Mouse (Mus musculus) urinary bladder, postnatal 14 days (tissue): ENCODE results near the gene Pik3r3.
"Not testable (repeated sequence)": the region's sequence is repeated elsewhere in the genome, so short reads cannot be mapped to it uniquely, and the experiment has no call there.

Source experiments
- DNase-seq: peaks from one replicate; pipeline ENCODE4 v3.0.0; 2021; ENCODE audit warnings: low spot score

Gene Pik3r3

DNA sequence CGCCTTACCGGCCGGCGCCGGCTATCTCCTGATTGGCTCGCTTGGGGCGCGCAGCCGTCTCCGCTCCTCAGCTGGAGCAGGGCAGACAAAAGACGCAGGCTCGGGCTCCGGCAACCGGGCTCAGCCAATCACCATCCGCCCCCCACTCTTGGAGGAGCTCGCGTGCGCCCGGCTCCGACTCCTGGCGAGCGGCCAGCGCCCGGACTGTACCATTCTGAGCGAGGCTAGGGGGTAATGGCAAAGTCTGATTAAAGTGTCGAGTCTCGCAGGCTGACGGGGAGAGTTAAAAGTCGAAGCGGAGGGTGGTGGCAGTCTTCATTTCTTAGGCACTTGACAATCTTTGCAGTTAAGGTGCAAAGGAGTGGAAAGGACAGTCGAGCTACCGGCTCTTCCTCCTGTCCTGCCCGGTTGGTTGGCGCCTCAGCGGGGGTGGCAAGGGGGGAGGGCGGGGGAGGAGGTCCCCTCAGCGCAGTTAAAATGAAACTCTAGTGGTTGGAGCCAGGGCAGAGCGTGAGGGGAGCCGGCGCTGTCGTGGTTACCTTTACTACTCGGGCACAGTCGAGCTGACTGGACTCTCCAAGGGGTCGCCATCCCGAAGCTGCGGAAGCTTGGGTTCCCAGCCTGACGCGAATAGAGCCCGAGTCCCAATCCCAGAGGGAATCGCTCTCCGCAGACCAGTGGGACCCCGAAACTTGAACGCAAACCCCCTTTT is at the start of gene Pik3r3:
TSS of gene Pik3r3 (plus strand) at position 479 of the 712 bp plus-strand sequence.
- peak; percentile 98 for DNase-seq

DNA sequence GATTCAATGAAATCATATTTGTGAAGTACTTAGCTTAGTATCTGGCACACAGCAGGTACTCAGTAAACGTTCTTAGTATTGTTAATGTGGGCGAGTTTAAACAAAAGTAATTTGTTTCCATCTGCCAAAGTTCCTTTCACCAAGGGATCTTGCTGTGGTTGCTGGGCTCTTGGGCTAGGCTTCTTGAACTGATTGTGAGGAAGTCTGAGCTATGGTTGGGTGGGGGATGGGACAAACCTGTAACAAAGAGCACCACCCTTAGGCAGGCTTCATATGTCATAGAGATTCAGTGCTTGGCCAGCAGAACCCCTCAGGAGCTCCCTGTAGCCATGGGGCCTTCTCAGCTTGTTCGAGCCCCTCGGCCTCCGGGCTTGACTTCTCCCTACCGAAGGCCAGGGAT is 48.3 kb upstream of the Pik3r3 start, which contains the start of the genes 1700042G07Rik and Gm49337:
TSS of gene 1700042G07Rik (plus strand) at position 301 of the 400 bp plus-strand sequence.
TSS of gene Gm49337 (plus strand) at position 313 of the 400 bp plus-strand sequence.
- no peak for DNase-seq

DNA sequence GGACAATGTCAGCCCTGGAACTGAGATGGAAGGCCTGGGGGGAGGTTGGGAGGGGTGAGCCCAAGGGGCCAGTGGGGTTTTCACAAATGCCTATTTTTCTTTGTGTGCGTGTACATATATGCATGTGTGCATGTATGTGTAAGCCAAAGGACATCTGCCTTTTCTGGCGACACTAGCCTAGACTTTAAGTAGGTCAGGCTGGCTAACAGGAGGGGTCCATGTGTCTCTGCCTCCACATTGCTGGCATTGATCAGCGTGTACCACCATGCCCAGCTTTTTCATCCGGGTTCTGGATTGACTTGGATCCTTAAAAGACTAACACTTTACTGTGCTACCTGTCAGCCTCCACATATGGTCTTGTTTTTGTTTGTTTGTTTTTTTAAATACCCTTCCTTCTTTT is 47.7 kb upstream of the Pik3r3 start:
- no peak for DNase-seq

DNA sequence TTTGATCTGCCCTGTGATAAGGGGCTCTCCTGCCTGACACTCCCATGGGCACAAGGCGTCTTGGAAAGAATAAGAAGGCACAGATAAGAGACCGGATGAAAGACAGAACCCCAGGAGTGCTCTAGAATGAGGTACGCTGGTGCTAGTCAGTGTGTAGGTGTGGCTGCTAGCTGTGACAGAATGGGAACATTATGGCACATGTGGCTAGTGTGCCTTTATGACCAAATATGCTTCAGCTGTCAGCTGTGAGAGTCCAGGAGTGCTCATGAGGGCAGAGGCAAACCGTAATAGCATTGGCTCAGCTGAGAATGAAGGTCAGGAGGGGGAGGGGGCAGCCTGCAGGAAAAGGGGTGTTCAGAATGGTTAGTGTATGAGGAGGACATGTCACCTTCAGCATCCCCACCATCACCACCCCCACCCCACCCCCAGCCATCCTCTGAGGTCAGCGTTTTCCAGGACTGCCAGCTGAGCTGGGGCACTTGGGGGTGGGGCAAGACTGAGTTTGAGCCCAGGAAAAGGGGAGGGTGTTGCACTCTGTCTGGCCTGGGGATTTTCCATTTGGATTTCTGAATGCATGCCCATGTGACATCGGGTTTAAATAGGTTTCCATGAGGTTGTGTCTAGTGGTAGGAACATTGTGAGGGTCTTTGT is 46.8 kb upstream of the Pik3r3 start:
- DNase-seq = no peak

DNA sequence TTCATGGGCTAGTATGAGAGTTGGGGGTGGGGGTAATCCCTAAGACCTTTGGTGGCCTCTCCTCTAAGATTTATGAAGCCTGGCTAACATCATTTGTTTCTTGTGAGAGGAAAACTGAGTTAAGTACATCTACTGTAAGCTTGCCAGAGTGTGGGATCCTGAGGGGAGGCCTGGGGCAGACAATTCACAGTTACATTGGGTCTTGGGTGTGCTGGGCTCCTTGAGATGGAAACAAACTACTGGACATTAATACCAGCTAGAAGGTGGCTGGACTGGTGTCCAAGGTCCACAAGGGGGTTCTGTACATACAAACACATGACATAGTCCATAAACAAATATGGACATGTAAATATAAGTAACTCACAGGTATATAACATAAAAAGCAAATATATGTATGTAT is 46.3 kb upstream of the Pik3r3 start:
- DNase-seq = no peak

DNA sequence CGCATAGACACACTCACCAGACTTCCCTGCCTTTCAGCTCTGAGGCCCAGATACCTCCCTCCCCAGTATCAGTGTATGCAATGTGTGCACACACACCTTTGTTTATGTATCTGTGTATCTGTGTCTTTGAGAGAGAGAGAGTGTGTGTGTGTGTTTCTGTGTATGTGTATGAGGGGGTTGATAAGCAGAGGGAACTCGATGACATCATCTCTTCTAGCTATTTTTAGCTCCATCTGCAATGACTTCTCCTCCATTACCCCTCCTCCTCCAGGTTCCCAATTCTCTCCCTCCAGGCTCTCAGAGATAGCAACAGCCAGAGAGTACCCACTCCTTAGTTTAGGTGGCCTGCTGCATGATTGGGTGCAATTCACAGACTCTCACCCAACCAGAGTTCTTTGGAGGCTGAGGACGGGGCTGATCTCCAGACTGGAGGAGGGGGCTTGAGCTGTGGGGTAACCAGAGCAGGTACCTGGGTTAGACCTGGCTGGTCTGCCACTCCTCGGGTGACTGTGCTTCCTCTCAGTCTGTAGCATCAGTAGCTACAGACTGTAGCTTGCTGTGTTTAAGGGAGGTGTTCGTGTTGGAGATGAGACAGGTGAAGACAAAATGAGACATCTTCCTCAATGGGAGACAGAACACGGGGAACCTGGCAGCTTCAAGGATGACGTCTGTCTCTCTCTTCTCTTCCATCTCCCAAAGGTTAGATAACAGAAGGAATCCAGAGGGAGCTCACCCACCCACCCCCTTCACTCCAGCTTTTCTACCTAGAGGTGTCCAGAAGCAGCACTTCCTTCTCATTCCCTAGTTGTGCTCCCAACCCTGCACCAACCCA is 45.5 kb upstream of the Pik3r3 start:
- DNase-seq = no peak

DNA sequence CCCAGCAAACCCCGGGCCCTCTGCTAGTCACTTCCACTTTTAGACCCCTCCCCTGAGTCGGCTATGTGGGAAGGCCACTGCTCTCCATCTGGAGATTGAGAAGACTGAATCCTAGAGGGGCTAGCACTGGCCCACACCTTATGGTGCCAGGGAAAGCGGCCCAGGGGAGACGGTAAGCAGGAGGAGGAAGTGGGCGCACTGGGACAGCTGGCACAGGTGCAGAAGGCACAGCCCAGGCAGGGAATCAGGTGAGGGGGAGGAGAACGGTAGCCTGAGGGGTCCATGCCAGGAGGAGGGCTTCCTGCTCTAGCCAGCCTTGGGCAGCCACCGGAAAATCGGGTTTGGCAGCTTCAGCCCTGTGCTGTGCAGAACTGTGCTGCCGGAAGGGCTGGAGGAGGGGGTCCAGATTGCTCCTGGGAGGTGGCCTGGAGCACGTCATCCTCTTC is 44.9 kb upstream of the Pik3r3 start:
- peak; percentile 93 for DNase-seq

DNA sequence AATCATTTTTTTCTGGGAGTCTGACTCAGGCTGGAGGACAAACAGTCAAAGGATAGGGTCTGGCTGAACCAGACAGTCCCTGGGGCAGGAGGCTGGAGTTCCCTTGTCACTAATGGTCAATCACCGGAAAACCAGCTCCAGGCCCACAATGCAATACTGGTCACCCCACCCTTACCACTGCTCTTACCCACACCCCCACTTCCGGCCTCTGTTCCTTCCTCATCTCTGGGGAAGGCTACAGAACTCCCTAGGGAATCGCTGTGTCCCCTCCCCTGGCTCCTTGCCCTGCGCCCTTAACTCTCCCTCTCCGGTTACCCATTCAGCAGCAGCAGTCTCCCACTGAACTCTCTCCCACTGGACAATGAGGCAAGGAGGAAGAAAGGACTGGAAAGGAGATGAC is 44.3 kb upstream of the Pik3r3 start:
- peak; percentile 49 for DNase-seq

DNA sequence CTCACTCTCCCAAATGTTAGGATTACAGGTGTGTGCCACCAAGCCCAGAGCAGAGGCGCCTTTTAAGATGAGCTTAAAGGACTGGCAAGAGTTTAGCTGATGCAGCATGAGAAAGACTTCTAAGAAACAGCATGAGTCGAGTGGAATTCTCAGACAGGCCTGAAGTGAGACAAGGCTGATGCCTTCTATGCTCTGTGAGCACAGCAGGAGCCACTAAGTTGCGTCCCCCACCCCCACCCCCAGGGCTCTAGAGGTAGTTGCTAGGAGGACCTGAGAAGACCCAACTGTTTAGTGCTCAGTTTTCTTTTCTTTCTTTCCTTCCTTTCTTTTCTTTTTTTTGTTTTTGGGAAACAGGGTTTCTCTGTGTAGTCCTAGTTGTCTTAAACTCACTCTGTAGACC is 39.3 kb upstream of the Pik3r3 start:
- DNase-seq = no peak

DNA sequence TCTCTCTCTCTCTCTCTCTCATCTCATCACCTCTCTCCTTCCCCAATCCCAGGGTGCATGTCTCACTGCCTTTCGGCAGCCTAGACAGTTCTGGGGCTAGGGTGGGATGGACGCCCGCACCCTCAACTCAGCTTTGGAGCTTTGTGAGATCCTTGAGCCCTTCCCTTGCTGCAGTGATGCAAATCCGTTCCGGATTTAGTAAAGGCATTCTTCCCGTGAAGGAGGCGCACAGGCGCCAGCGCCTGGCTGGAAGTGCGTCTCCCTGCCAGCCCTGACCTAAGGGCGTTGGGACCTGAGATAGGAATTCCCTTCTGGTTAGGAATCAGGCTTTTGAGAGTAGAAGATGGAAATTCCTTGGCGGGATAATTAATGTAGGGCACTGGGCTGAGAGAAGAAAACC is 38.7 kb upstream of the Pik3r3 start:
- DNase-seq = no peak

DNA sequence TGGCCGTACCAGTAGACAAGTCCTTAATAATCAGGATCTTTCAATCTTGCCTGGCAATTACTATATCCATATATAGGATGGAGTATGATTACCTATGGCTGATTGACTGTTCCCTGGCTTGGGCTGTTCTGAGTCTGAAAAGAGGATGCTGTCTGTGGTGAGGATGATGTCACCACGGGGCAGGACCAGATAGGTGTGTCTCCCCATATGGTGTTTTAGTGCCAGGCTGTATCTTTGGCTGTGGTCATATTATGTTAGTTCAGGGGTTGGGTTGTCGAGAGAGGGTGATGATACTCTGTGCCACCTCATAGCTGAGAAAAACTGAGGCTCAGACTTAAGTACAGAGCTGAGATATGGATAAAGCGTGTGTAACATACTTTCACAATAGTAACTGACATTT is 36.3 kb upstream of the Pik3r3 start:
- DNase-seq = no peak

DNA sequence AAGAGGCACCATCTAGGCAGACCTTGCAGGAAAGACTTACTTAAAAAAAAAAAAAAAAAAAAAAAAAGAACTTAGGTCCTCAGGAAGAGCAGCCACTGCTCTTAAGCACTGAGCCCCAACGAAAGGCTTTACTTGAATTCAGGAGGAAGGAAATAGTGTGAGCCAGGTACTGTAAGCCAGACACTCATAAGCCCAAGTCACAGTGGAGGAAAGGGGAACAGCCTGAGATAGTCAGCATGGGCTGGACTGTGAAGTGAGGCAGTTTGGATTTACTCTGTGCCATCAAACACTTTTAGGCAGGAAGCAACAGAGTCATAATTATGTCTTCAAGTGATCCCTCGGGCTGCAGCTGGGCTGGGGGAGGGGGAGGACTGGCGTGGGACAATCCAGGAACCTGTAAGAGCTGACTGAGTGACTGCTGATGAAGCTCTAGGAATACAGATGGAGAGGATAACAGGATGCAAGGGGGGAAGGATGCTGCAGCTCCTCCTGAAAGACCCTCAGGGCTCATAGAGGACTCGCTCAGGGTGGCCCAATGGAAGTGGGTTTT is 29.1 kb upstream of the Pik3r3 start:
- DNase-seq = no peak

DNA sequence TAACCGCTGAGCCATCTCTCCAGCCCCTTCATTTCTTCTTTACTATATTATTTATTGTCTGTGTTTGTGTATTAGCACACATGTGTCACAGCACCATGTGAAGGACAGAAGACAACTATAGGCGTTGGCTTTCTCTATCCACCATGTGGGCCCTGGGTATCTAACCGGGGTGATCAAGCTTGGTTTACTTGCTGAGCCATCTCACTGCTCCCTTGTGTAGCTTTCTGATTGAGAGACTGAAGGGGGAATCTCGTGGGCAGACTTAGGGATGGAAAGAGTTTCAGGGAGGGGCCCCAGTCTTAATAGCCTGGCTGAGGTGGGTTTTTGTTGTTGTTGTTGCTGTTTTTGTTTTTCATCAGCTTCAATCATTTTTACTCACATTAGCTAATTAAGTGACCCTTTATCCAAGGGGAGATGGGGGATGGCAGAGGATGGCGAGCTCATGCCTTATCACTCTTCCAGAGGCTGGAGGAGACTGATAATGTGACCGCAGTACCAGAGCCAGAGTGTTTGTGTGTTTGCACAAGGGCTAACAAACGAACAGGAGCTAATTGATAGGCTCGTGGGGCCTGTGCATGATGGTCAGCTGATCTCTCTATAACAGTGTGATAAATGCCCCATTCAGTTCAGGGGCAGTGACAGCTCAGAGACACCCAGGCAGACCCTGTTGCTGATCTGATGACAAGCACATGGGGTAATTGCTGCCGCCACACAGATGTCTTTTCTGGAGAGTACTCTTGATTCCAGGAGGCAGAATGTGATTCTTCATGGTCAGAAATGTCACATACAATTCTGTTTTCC is 27.6 kb upstream of the Pik3r3 start:
- DNase-seq = no peak

DNA sequence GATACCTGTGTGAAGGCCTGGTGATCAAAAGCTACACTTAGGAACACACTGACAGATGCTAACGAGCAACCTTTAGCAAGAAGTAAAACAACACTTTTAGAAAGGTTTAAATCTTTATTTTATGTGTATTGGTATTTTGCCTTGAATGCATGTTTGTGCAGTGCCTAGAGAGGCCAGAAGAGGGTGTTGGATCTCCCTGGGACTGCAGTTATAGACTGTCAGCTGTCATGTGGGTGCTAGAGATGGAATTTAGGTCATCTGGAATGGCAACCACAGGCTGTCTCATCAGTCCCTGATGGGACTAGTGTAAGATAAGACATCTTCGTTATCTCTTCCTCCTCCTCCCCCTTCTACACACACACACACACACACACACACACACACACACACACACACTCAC is 23.0 kb upstream of the Pik3r3 start:
- DNase-seq = no peak

DNA sequence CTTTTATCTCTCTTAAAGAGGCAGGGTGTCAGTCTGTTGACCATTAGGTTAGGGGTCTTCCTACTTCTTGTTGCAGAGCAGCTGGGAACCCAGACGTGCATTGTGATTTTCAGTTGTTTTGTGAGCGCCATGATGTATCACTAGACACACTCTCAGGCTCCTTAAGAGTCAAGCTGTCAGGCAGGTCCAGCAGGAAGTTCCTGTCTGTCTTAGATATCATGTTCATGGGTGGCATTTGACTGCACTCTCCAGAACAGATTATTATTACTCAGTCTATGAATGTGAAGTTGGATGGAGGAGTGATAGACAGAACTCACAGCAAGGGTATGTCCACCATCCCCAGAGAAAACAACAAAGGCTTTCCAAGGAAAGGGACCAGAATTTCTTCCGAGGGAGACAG is 17.0 kb upstream of the Pik3r3 start:
- peak; percentile 68 for DNase-seq

DNA sequence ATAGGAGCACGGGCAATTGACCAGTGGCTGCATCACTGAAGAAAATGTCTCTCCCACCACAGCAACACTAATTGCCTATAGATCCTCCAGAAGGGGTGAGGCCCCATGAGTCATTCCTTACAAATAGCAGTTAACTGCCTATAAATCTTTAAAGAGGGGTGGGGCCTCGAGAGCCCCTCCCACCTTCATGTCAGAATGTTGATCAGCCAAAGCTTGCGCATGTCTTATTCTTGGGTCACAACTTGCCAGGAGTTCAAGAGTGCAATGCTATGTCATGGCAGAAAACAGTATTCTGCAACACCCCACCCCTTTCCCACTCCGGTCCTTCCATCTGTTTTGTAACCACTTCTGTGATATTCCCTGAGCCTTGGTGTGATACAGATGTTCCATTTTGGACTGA is 14.9 kb upstream of the Pik3r3 start:
- peak; percentile 5 for DNase-seq

DNA sequence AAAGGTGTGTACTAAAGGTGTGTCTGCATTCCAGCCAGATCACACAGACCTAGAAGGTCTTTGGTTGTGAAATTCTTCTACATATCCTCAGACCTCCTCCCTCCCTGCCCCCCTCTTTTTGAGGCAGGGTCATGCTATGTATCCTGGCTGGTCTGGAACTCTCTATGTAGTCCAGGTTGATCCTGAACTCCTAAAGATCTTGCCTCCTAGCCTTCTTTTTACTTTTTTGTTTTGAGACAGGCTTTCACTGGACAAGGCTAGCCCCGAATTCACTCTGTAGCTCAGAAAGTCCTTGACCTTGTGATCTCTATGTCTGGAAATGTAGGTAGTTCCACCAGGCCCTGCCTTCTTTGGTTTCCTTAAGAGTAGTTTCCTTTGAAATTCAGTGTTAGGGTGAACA is 12.5 kb upstream of the Pik3r3 start:
- DNase-seq = no peak

DNA sequence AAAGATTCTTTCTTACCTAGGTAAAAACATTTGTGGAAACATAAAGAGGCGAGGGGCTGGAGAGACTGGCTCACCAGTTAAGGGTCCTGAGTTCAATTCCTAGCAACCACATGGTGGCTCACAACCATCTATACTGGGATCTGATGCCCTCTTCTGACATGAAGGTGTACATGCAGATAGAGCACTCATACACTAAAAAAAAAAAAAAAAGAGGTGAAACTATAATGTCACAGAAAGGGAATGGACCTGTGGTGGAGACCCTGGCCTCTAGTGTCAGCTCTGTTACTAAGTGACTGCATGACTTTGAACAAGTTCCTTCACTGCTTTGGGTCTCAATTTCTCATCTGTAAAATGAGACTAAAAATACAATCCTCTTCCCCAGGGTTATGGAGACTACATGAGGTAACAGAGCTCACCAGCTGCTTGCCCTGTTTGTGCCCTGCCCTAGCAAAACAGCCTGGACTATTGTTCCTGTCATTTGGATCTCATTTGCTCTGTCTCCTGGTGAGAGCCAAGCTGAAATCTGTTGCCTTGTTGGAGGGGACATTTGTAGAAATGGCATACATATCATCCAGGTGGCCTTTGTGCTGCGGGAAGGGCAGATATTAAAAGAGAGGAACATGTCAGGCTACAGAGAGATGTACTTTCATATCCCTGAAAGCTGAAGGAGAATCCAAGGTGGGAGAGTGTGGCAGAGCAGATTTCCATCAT is 5.4 kb upstream of the Pik3r3 start:
- no peak for DNase-seq

DNA sequence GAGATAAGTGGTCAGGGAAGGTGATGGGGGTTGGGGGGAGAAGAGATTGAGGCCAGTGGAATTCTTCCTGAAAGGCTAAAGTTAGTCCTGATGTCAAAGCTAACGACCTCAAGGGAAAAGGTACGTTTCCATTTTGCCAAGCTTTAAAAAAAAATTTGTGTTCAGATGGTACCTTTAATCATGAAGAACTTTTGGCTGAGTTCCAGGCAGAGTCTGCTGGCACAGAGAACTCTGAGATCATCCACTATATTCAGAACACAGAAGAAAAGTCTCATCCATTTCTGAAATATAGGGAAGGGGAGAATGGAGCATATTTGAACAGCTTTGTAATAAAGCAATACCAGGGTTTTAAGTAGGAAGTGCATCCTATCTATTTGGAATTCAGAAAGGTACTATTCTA is 4.4 kb upstream of the Pik3r3 start:
- DNase-seq = no peak

DNA sequence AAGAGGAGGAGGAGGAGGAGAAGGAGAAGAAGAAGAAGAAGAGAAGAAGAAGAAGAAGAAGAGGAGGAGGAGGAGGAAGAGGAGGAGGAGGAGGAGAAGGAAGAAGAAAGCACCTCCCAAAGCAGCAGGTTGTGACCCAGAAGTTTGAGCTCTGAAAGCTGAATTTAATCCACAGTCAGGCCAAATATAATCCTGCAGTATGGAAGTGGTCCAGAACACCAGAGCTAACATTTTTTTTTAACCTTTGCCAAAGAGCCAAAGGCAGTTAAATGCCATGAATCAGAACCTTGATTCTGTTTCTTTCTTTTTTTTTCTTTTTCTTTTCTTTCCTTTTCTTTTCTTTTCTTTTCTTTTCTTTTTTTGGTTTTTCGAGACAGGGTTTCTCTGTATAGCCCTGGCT is 3.8 kb upstream of the Pik3r3 start:
- not testable (repeated sequence) for DNase-seq

DNA sequence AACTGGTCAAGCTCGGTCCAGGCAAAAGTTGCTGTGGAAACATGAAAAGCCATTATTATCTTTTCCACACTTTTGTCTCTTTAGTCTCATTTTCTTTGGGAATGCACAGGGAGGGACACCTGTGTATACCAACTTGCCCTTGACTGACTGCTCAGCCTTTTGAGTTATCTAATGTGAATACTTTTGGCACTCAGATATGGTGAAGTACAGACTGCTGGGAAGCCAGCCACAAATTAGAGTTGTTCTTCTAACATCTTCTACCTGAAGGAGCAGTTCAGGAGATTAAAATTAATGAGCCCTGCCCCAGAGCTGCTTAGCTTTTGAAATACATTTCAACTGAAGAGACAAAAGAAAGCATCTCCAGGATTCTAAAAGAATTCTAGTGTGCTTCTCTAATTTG is 2.4 kb upstream of the Pik3r3 start:
- no peak for DNase-seq
